Mouse (Mus musculus) heart, embryonic 10.5 days (tissue): ENCODE measurements around the gene Hist1h4n. TPM values are rescaled to one million over a fixed set of nuclear protein-coding genes. Genes with fewer than 3 reads are reported as not detected.
"Not testable (repeated sequence)": the region's sequence is repeated elsewhere in the genome, so short reads cannot be mapped to it uniquely, and the experiment has no call there.

ENCODE experiments used
- DNase-seq: peaks from one replicate; pipeline ENCODE4 v3.0.0-alpha.2; 2017; ENCODE audit warnings: low spot score
- H3K27ac ChIP-seq: fragments of 300-500 bp; sonication (generic); 2 replicates; pipeline ENCODE4 v1.5.1; 2016; ENCODE audit warnings: mild to moderate bottlenecking
- H3K27me3 ChIP-seq: fragments of 300-500 bp; sonication (generic); 2 replicates; pipeline ENCODE4 v1.6.1; 2016; ENCODE audit warnings: mild to moderate bottlenecking; ENCODE audit not compliant: poor library complexity, insufficient read depth, severe bottlenecking
- H3K36me3 ChIP-seq: fragments of 300-500 bp; sonication (generic); 2 replicates; pipeline ENCODE4 v1.6.1; 2016; ENCODE audit warnings: mild to moderate bottlenecking, moderate library complexity
- H3K4me1 ChIP-seq: fragments of 300-500 bp; sonication (generic); 2 replicates; pipeline ENCODE4 v1.6.1; 2016; ENCODE audit warnings: mild to moderate bottlenecking
- H3K4me3 ChIP-seq: fragments of 300-500 bp; sonication (generic); 2 replicates; pipeline ENCODE4 v1.5.1; 2016; ENCODE audit warnings: mild to moderate bottlenecking, moderate library complexity
- H3K9me3 ChIP-seq: fragments of 300-500 bp; sonication (generic); 2 replicates; pipeline ENCODE4 v1.6.1; 2016; ENCODE audit warnings: mild to moderate bottlenecking, moderate library complexity
- WGBS: fragments of 180-500 bp; shearing (Covaris S2); methylation state at CpG from one replicate; pipeline ENCODE4 v1.1.7; 2016; 5-methylcytosine and 5-hydroxymethylcytosine counted together
- polyA plus RNA-seq: library from polyadenylated mRNA; unstranded; fragments of >200 nt; fragmentation: Nextera tagmentation; extraction: Ambion mirVana; gene quantifications from 2 replicates; pipeline ENCODE4 v1.2.1, GENCODE M21; 2016

The Hist1h4n gene
- polyA plus RNA-seq, 1 experiment from 2014 or later, result 9.2 TPM

GRCm38 (mm10) chr13:21828511-21828910, 3.5 kb downstream of the Hist1h4n start:
- no peaks in the 10 kb centered on the region for H3K27me3 ChIP-seq
- 79% methylated on average over 3 of the region's 3 CpGs for WGBS

GRCm38 (mm10) chr13:21820082-21820890, 11.7 kb downstream of the Hist1h4n start:
- H3K4me3 ChIP-seq, H3K36me3 ChIP-seq, H3K27ac ChIP-seq, H3K9me3 ChIP-seq, H3K4me1 ChIP-seq, DNase-seq, H3K27me3 ChIP-seq: not testable (repeated sequence)
- WGBS, result 70% methylated on average over 7 of the region's 16 CpGs

More at GRCm38 (mm10) chr13:21828511-21828910, 3.5 kb downstream of the Hist1h4n start:
- DNase-seq, result no peak
- no peaks in the 10 kb centered on the region for H3K36me3 ChIP-seq
- no peaks in the 10 kb centered on the region for H3K4me1 ChIP-seq
- no peak overlapping the region for H3K27ac ChIP-seq
- H3K9me3 ChIP-seq, result no peaks in the 10 kb centered on the region
- no peak overlapping the region for H3K4me3 ChIP-seq

GRCm38 (mm10) chr13:21812092-21812491, 19.9 kb downstream of the Hist1h4n start:
- 0% methylated on average over 14 of the region's 14 CpGs for WGBS
- not testable (repeated sequence) for H3K4me1 ChIP-seq, DNase-seq, H3K27ac ChIP-seq, H3K4me3 ChIP-seq, H3K27me3 ChIP-seq, H3K36me3 ChIP-seq, H3K9me3 ChIP-seq

GRCm38 (mm10) chr13:21811539-21811938, 20.5 kb downstream of the Hist1h4n start, which contains the start of gene Hist1h4m:
TSS of gene Hist1h4m (plus strand) at chr13:21811746.
- no CpG with 5 or more reads among the region's 24 CpGs for WGBS
- DNase-seq, H3K36me3 ChIP-seq, H3K27me3 ChIP-seq, H3K9me3 ChIP-seq, H3K27ac ChIP-seq, H3K4me3 ChIP-seq, H3K4me1 ChIP-seq: not testable (repeated sequence)

GRCm38 (mm10) chr13:21811074-21811473, 20.9 kb downstream of the Hist1h4n start:
- H3K4me3 ChIP-seq, H3K36me3 ChIP-seq, DNase-seq, H3K27me3 ChIP-seq, H3K4me1 ChIP-seq, H3K9me3 ChIP-seq, H3K27ac ChIP-seq: not testable (repeated sequence)
- WGBS, result no CpG with 5 or more reads among the region's 8 CpGs

GRCm38 (mm10) chr13:21810073-21810472, 21.9 kb downstream of the Hist1h4n start, which contains the start of the genes Hist1h2bq and Hist1h2ao:
TSS of gene Hist1h2bq (minus strand) at chr13:21810197.
TSS of gene Hist1h2ao (plus strand) at chr13:21810465.
- H3K36me3 ChIP-seq, H3K27me3 ChIP-seq, DNase-seq, H3K4me1 ChIP-seq, H3K27ac ChIP-seq, H3K4me3 ChIP-seq, H3K9me3 ChIP-seq: not testable (repeated sequence)
- WGBS, result no CpG with 5 or more reads among the region's 23 CpGs

GRCm38 (mm10) chr13:21803058-21803457, 28.9 kb downstream of the Hist1h4n start:
- H3K36me3 ChIP-seq, H3K27me3 ChIP-seq, H3K27ac ChIP-seq, H3K4me3 ChIP-seq, H3K9me3 ChIP-seq, DNase-seq, H3K4me1 ChIP-seq: not testable (repeated sequence)
- WGBS, result no CpG with 5 or more reads among the region's 4 CpGs

- H3K27me3 ChIP-seq, H3K4me1 ChIP-seq, H3K27ac ChIP-seq, DNase-seq, H3K36me3 ChIP-seq, H3K4me3 ChIP-seq, H3K9me3 ChIP-seq: not testable (repeated sequence)
These were observed 34.8 kb downstream of the Hist1h4n start for GRCm38 (mm10) chr13:21797163-21797562.

GRCm38 (mm10) chr13:21795584-21795983, 36.4 kb downstream of the Hist1h4n start:
- 89% methylated on average over 7 of the region's 7 CpGs for WGBS
- H3K4me1 ChIP-seq, result peaks cover 5% of the 10 kb centered on the region
- H3K4me3 ChIP-seq, result no peak overlapping the region
- no peaks in the 10 kb centered on the region for H3K36me3 ChIP-seq
- DNase-seq, result no peak
- no peaks in the 10 kb centered on the region for H3K9me3 ChIP-seq
- H3K27me3 ChIP-seq, result no peaks in the 10 kb centered on the region
- H3K27ac ChIP-seq, result no peak overlapping the region

GRCm38 (mm10) chr13:21790601-21791283, 41.3 kb downstream of the Hist1h4n start:
- H3K4me3 ChIP-seq, result peak overlapping the region; percentile 50
- peak overlapping the region; percentile 84 for H3K27ac ChIP-seq
- WGBS, result 7% methylated on average over 18 of the region's 18 CpGs

GRCm38 (mm10) chr13:21789925-21790324, 42.1 kb downstream of the Hist1h4n start:
- no peaks in the 10 kb centered on the region for H3K27me3 ChIP-seq
- H3K4me1 ChIP-seq, result peaks cover 18% of the 10 kb centered on the region
- peak overlapping the region; percentile 42; the same call in 1 of the 2 replicates for H3K27ac ChIP-seq
- H3K36me3 ChIP-seq, result no peaks in the 10 kb centered on the region
- DNase-seq, result peak; percentile 33
- no peak overlapping the region for H3K4me3 ChIP-seq
- 53% methylated on average over 6 of the region's 6 CpGs for WGBS
- no peaks in the 10 kb centered on the region for H3K9me3 ChIP-seq

More at GRCm38 (mm10) chr13:21790601-21791283, 41.3 kb downstream of the Hist1h4n start:
- peaks cover 18% of the 10 kb centered on the region for H3K4me1 ChIP-seq
- H3K27me3 ChIP-seq, result no peaks in the 10 kb centered on the region
- no peaks in the 10 kb centered on the region for H3K36me3 ChIP-seq
- H3K9me3 ChIP-seq, result no peaks in the 10 kb centered on the region
- DNase-seq, result peak; percentile 69

GRCm38 (mm10) chr13:21787760-21788593, 44.0 kb downstream of the Hist1h4n start:
- Histone ChIP-seq H3K4me3 (peak overlapping the region; percentile 44), H3K27me3 (no peaks in the 10 kb centered on the region), H3K27ac (peak overlapping the region; percentile 70), H3K4me1 (peaks cover 25% of the 10 kb centered on the region), H3K36me3 (no peaks in the 10 kb centered on the region), H3K9me3 (no peaks in the 10 kb centered on the region)
- WGBS, result 23% methylated on average over 17 of the region's 21 CpGs
- DNase-seq, result peak; percentile 25
